Mouse (Mus musculus): ENCODE data around the gene Gm36864. TPM values are rescaled to one million over a fixed set of nuclear protein-coding genes. Genes with fewer than 3 reads are reported as not detected.

The Gm36864 gene
- polyA plus RNA-seq, 1 experiment: not detected

DNA sequence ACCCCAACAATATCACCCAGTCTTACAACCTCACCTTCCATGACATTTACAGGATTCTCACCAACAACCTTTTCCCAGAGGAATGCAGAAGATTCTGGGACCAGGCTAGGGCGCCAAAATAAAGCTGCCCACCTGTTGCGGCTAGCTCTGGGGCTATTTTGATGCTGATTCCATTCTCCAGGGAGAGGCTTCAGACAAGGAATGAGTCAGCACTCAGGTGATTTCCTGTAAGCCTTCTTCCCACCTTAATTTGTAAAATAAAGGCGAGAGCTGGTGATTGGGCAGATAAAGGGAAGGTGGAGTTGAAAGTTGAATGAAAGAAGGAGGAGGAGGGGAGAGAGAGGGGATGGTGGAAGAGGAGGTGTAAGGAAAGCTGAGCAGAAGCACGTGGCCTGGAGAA lies 55.4 kb downstream of the Gm36864 start:
- peaks cover 12% of the 10 kb centered on the region for H3K27me3 ChIP-seq (ENCODE audit: control insufficient read depth, insufficient read depth, insufficient read length)
- H3K36me3 ChIP-seq (ENCODE audit: control insufficient read depth, insufficient read depth): no peaks in the 10 kb centered on the region
- H3ac ChIP-seq (ENCODE audit: control insufficient read depth, insufficient read length): no peak overlapping the region
- no peaks in the 10 kb centered on the region for H3K79me2 ChIP-seq (ENCODE audit: control insufficient read depth, insufficient read depth)
- no peak for TF ChIP-seq POLR2AphosphoS2 (IDR thresholded peaks at IDR 0.05; ENCODE audit: insufficient read length, low read depth)
- TF ChIP-seq MYOD1 (IDR thresholded peaks at IDR 0.05; ENCODE audit: control insufficient read depth in 1 of 3, insufficient read length in 2 of 3, low read depth in 2 of 3): no peak
- TF ChIP-seq TCF12 (IDR thresholded peaks at IDR 0.05; ENCODE audit: insufficient read depth, poor library complexity, severe bottlenecking): no peak
- no peak for TF ChIP-seq MYOG (IDR thresholded peaks at IDR 0.05; ENCODE audit: control insufficient read depth in 1 of 3, insufficient read depth in 1 of 3, insufficient read length in 2 of 3, low read depth in 2 of 3)
- no peak for TF ChIP-seq E2F4 (IDR thresholded peaks at IDR 0.05; ENCODE audit: insufficient read depth)
- TF ChIP-seq TCF3 (IDR thresholded peaks at IDR 0.05; ENCODE audit: insufficient read length, low read depth): no peak
- TF ChIP-seq MAX (IDR thresholded peaks at IDR 0.05; ENCODE audit: low read depth): no peak
- TF ChIP-seq USF1 (IDR thresholded peaks at IDR 0.05; ENCODE audit: low read depth): no peak
- no peak for TF ChIP-seq POLR2A (IDR thresholded peaks at IDR 0.05; ENCODE audit: insufficient read length, low read depth)
- TF ChIP-seq SRF (IDR thresholded peaks at IDR 0.05; ENCODE audit: control insufficient read depth, insufficient read length, low read depth): no peak
- no peak for TF ChIP-seq CEBPB (IDR thresholded peaks at IDR 0.05; ENCODE audit: insufficient read depth, poor library complexity, severe bottlenecking)
- TF ChIP-seq REST (IDR thresholded peaks at IDR 0.05; ENCODE audit: insufficient read depth, insufficient read length): no peak
- H3K4me3 ChIP-seq: no peak overlapping the region
- H3K4me2 ChIP-seq (ENCODE audit: low read depth): no peak overlapping the region

Other genes with a start within 250 kb of the Gm36864 start
- gene Klk1b11, start 240.3 kb upstream of the Gm36864 start, polyA plus RNA-seq (2012; fragmentation: generic; extraction: Trizol): not detected
- gene Klk1b26, start 224.0 kb upstream of the Gm36864 start, polyA plus RNA-seq (2012; fragmentation: generic; extraction: Trizol): 0.32 TPM
- 0.11 TPM for gene Klk1b27, start 183.9 kb upstream of the Gm36864 start, polyA plus RNA-seq (2012; fragmentation: generic; extraction: Trizol)
- not detected for gene Klk1b21, start 133.8 kb upstream of the Gm36864 start, polyA plus RNA-seq (2012; fragmentation: generic; extraction: Trizol)
- 1.1 TPM for gene Klk1b22, start 123.5 kb upstream of the Gm36864 start, polyA plus RNA-seq (2012; fragmentation: generic; extraction: Trizol)
- not detected for gene Klk1b16, start 99.4 kb upstream of the Gm36864 start, polyA plus RNA-seq (2012; fragmentation: generic; extraction: Trizol)
- gene Klk1b24, start 47.9 kb upstream of the Gm36864 start, polyA plus RNA-seq (2012; fragmentation: generic; extraction: Trizol): not detected
- not detected for gene Klk1b3, start 38.0 kb upstream of the Gm36864 start, polyA plus RNA-seq (2012; fragmentation: generic; extraction: Trizol)
- not detected for gene Klk1b4, start 28.7 kb upstream of the Gm36864 start, polyA plus RNA-seq (2012; fragmentation: generic; extraction: Trizol)
- gene Klk1b5, start 20.2 kb upstream of the Gm36864 start, polyA plus RNA-seq (2012; fragmentation: generic; extraction: Trizol): not detected
- gene Klk1, start 10.8 kb upstream of the Gm36864 start, polyA plus RNA-seq (2012; fragmentation: generic; extraction: Trizol): not detected
- 0.62 TPM for gene 1700028J19Rik, start 10.5 kb downstream of the Gm36864 start, polyA plus RNA-seq (2012; fragmentation: generic; extraction: Trizol)
- 40.9 TPM for gene 2410002F23Rik, start 10.5 kb downstream of the Gm36864 start, polyA plus RNA-seq (2012; fragmentation: generic; extraction: Trizol)
- 0.06 TPM for gene Acp4, start 21.2 kb downstream of the Gm36864 start, polyA plus RNA-seq (2012; fragmentation: generic; extraction: Trizol)
- not detected for gene Gm15517, start 25.3 kb downstream of the Gm36864 start, polyA plus RNA-seq (2012; fragmentation: generic; extraction: Trizol)
- gene Clec11a, start 70.7 kb downstream of the Gm36864 start, polyA plus RNA-seq (2012; fragmentation: generic; extraction: Trizol): 0.60 TPM
- 0.10 TPM for gene Shank1, start 74.1 kb downstream of the Gm36864 start, polyA plus RNA-seq (2012; fragmentation: generic; extraction: Trizol)
- not detected for gene Syt3, start 147.9 kb downstream of the Gm36864 start, polyA plus RNA-seq (2012; fragmentation: generic; extraction: Trizol)
- gene 1700008O03Rik, start 149.6 kb downstream of the Gm36864 start, polyA plus RNA-seq (2012; fragmentation: generic; extraction: Trizol): not detected
- not detected for gene Lrrc4b, start 192.8 kb downstream of the Gm36864 start, polyA plus RNA-seq (2012; fragmentation: generic; extraction: Trizol)
- gene Aspdh, start 229.2 kb downstream of the Gm36864 start, polyA plus RNA-seq (2012; fragmentation: generic; extraction: Trizol): not detected
- gene Josd2, start 231.8 kb downstream of the Gm36864 start, polyA plus RNA-seq (2012; fragmentation: generic; extraction: Trizol): 233 TPM

Measured in myocyte (in vitro differentiated cells).